ENCODE assay signal across 8 mouse cellular contexts in genomic region chr19:25445054-25445453, GRCm38 (mm10).
DNase-seq lines count a peak whose midpoint lies in the region; ATAC-seq and TF ChIP-seq lines count a peak whose summit lies in the region.

No protein-coding gene starts in this region.

- no peak overlapping the region for H3K4me3 ChIP-seq in midbrain, embryonic 11.5 days (ENCODE audit: low read depth, low read length)
- no peak overlapping the region for H3K4me3 ChIP-seq in midbrain, embryonic 13.5 days (replicated peaks)
- H3K4me3 ChIP-seq in embryonic fibroblast, embryonic 13.5 days (ENCODE audit: insufficient read depth, low read length): no peak overlapping the region
- H3K4me3 ChIP-seq in liver, embryonic 13.5 days (replicated peaks): no peak overlapping the region

- peak; percentile 93 for DNase-seq in midbrain, embryonic 11.5 days (ENCODE audit: low spot score, missing footprints)
- peak; percentile 65 to 80 for DNase-seq in adrenal gland, postnatal 36 days
- peak; percentile 68 to 81 for DNase-seq in kidney, adult 8-10 months
- peak; percentile 26 for DNase-seq in liver, embryonic 13.5 days
- peak; percentile 61 for DNase-seq in retina, postnatal 7 days (ENCODE audit: low read depth, low spot score)

- TF ChIP-seq CTCF in embryonic fibroblast, embryonic 13.5 days (IDR thresholded peaks at IDR 0.05; ENCODE audit: borderline replicate concordance, insufficient read depth, low read length): peak; percentile 42; the same call in 1 of the 2 replicates

- H3K4me2 ChIP-seq in midbrain, embryonic 11.5 days: no peak overlapping the region
- no peak overlapping the region for H3K4me2 ChIP-seq in midbrain, embryonic 13.5 days (replicated peaks)
- H3K4me2 ChIP-seq in liver, embryonic 13.5 days: no peak overlapping the region

- TF ChIP-seq POLR2A in embryonic fibroblast, embryonic 13.5 days (IDR thresholded peaks at IDR 0.05; ENCODE audit: low read depth, low read length): no peak

- H3K36me3 ChIP-seq in midbrain, embryonic 11.5 days (ENCODE audit: control insufficient read depth, insufficient read depth, low read length): no peaks in the 10 kb centered on the region
- no peaks in the 10 kb centered on the region for H3K36me3 ChIP-seq in midbrain, embryonic 13.5 days
- H3K36me3 ChIP-seq in liver, embryonic 13.5 days: no peaks in the 10 kb centered on the region

- 24% methylated on average over 7 of the region's 7 CpGs for WGBS in midbrain, embryonic 11.5 days
- WGBS in midbrain, embryonic 13.5 days: 25% methylated on average over 7 of the region's 7 CpGs
- 18% methylated on average over 7 of the region's 7 CpGs for WGBS in liver, embryonic 13.5 days (ENCODE audit: insufficient replicate concordance)

- H3K27ac ChIP-seq in midbrain, embryonic 11.5 days (ENCODE audit: low read depth, low read length): no peak overlapping the region
- H3K27ac ChIP-seq in midbrain, embryonic 13.5 days: no peak overlapping the region
- no peak overlapping the region for H3K27ac ChIP-seq in embryonic fibroblast, embryonic 13.5 days (ENCODE audit: insufficient read depth, low read length)
- no peak overlapping the region for H3K27ac ChIP-seq in liver, embryonic 13.5 days

- H3K27me3 ChIP-seq in midbrain, embryonic 11.5 days (ENCODE audit: control insufficient read depth, insufficient read depth, low read length): no peaks in the 10 kb centered on the region
- H3K27me3 ChIP-seq in midbrain, embryonic 13.5 days: 0 out of 2 replicates have a peak, but pooled peaks cover 7% of the 10 kb centered on the region
- H3K27me3 ChIP-seq in liver, embryonic 13.5 days: no peaks in the 10 kb centered on the region

- H3K9ac ChIP-seq in midbrain, embryonic 11.5 days (ENCODE audit: low read length): no peak overlapping the region
- H3K9ac ChIP-seq in midbrain, embryonic 13.5 days (replicated peaks): no peak overlapping the region
- no peak overlapping the region for H3K9ac ChIP-seq in liver, embryonic 13.5 days

- H3K9me3 ChIP-seq in midbrain, embryonic 11.5 days (ENCODE audit: control insufficient read depth, low read length): no peaks in the 10 kb centered on the region
- no peaks in the 10 kb centered on the region for H3K9me3 ChIP-seq in midbrain, embryonic 13.5 days
- no peaks in the 10 kb centered on the region for H3K9me3 ChIP-seq in liver, embryonic 13.5 days (replicated peaks)

- no peaks in the 10 kb centered on the region for H3K4me1 ChIP-seq in midbrain, embryonic 11.5 days (ENCODE audit: control insufficient read depth, insufficient read depth, low read length)
- no peaks in the 10 kb centered on the region for H3K4me1 ChIP-seq in midbrain, embryonic 13.5 days (replicated peaks)
- no peaks in the 10 kb centered on the region for H3K4me1 ChIP-seq in embryonic fibroblast, embryonic 13.5 days (ENCODE audit: control insufficient read depth, insufficient read depth, low read length)
- H3K4me1 ChIP-seq in liver, embryonic 13.5 days (replicated peaks): no peaks in the 10 kb centered on the region

- no peak for ATAC-seq in midbrain, embryonic 11.5 days (ENCODE audit: low FRiP score)
- no peak for ATAC-seq in midbrain, embryonic 13.5 days
- ATAC-seq in liver, embryonic 13.5 days (ENCODE audit: low read depth): no peak
- no peak for ATAC-seq in inflammation-experienced regulatory T-cells, adult 6 months

Comparison
In these comparisons a context has a peak if more than half of its experiments do, and no peak if none do; other contexts are left out.
1. DNase-seq: peak in every context shown above with its lines; median percentile 93 in midbrain, embryonic 11.5 days; 74 in kidney, adult 8-10 months; 72 in adrenal gland, postnatal 36 days; 61 in retina, postnatal 7 days; 26 in liver, embryonic 13.5 days.